Mouse (Mus musculus) MN1 (cell line): ENCODE data around the gene Klhl30.

ENCODE experiments used
- DNase-seq: peaks from one replicate; pipeline ENCODE4 v3.0.0-alpha.2; 2016; ENCODE audit warnings: low spot score

Gene Klhl30

DNA sequence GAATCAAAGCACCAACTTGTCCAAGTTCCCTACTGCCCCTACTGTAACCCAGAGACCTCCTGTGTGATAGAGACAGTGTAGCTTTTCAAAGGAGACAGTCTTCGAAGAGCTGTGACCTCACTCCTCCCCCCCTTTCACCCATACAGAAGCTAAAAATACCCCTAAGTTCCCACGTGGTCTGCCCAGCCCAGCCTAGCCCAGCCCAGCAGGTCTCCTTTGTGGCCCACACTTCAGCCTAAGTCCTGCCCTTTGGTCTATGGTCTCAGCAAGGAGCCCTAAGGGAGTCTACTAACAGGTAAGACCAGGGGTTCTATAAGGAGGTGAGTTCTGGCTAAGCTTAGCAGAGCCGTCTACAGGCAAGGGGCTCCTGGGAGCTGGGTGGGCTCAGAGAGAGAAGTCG is at the start of gene Klhl30:
TSS of gene Klhl30 (plus strand) at position 176 of the 400 bp plus-strand sequence.
- no peak for DNase-seq

DNA sequence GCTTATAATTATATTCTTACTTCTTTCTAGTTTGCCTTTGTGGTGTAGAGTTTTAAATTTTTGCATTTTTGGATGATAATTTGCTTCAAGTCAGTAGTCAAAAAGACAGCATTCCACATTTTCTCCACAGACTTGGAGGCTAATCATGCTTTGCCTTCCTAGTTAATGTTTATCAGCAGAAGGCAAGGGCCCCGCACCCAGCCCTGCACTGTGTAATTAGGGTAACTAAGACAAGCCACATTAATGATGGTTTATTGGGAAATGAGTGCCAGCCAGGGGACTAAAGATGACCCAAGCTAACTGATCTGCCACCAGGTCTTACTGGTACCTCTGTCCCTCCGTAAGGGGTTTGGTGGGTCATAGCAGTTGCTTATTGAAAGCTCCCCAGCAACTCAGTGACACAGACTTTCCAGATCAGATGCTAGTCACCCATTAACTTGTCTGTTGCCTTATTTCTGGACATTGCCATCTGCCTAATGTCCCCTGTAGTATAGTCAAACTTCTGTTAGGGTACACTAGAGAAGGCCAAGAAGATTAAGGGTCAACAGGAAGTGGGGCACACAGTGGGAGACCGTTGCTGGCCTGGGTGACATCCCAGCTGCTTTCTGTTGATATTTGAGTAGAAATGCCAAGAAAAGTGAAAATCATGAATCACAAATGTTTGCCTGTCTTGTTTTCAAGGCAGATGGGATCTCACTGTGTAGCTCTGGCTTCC is 49.5 kb upstream of the Klhl30 start:
- DNase-seq, result no peak

- DNase-seq, result no peak
Measured at GRCm38 (mm10) chr1:91302021-91302420, 48.8 kb upstream of the Klhl30 start.

- no peak for DNase-seq
Measured at GRCm38 (mm10) chr1:91304621-91305020, 46.2 kb upstream of the Klhl30 start.

DNA sequence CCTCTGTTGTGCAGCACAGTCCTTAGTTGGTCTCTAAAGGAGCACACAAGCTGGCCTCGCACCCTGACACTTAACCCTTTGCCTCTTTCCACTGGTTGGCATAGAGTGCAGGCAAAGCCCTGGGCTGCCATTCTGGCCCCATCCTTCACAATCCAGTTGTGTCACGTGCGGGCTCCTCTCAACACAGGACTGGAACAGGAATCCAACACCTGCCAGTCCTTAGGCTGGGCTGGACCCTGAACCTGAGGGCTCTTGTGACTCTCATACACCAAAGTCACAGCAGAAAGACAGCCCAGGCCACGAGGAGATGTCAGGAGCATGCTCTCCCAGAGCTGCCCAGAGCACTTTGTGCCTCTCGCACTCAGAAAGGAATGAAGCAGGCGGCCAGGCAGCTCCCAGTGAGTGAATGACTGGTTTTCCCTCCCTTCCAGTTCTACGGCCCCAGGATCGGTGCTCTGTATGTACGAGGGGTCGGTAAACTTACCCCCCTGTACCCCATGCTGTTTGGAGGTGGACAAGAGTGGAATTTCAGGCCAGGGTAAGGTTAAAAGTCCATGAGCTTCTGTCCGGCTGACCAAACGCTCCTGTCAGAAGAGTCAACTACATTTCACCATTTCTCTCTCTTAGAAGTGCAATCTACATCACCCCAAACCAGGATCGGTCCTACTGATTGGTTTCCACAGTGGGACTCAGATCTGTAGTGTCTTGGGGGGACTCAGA is 41.3 kb upstream of the Klhl30 start:
- no peak for DNase-seq

- DNase-seq, result no peak
Measured at GRCm38 (mm10) chr1:91312273-91312672, 38.5 kb upstream of the Klhl30 start.

GRCm38 (mm10) chr1:91313251-91313650 is 37.6 kb upstream of the Klhl30 start:
- DNase-seq, result no peak

GRCm38 (mm10) chr1:91317656-91318055 is 33.2 kb upstream of the Klhl30 start:
- DNase-seq, result no peak

GRCm38 (mm10) chr1:91321760-91322438 is 28.9 kb upstream of the Klhl30 start, which contains the start of gene Espnl:
Gene Espnl (plus strand): TSS chr1:91322075.
- peak; percentile 60 for DNase-seq

DNA sequence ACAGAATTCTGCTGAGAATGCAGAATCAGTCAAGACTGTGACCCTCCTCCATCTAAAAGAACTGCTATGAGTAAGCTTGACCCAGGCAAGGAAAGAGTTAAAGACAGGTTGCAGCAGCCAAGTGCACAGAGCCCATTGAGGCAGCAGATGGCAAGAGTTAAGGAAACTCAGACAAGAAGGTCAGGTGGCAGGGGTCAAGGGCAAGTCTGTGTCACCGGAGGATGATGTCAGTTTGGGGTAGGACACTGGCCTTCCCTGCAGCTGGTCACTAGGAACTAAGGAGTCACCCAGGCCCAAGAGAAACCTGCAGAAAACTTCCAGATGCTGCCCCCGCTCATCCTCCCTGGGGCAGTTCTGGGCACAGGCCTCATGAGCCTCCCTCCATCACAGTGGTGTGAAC is 26.2 kb upstream of the Klhl30 start:
- no peak for DNase-seq

DNA sequence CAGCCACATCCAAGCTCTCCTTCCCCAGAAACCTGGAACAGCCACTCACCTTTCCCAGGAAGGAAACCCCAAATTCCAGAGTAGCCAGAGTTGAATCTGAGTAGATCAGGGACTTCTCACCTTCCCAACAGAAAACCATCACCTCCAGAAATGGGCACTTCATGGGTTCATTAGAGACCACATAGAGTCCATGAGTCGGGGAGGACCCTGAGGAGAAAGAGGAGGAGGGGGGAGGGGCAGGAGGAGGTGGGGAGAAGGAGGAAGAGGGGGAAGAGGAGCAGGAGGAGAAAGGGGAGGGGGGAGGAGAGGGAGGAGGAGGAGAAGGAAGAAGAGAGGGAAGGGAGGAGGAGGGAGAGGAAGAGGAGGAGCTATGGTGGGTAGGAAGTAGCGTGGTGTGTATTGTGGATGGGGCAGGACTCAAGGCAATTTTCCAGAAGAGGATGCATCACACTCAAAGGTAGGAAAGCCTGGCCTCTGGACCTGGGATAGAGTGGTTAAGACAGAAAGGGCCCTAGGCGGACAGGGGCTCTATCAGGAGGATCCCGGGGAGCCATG is 25.3 kb upstream of the Klhl30 start:
- DNase-seq, result no peak

- no peak for DNase-seq
Measured at GRCm38 (mm10) chr1:91332102-91332501, 18.7 kb upstream of the Klhl30 start.

- no peak for DNase-seq
Measured at GRCm38 (mm10) chr1:91333582-91333981, 17.2 kb upstream of the Klhl30 start.

DNA sequence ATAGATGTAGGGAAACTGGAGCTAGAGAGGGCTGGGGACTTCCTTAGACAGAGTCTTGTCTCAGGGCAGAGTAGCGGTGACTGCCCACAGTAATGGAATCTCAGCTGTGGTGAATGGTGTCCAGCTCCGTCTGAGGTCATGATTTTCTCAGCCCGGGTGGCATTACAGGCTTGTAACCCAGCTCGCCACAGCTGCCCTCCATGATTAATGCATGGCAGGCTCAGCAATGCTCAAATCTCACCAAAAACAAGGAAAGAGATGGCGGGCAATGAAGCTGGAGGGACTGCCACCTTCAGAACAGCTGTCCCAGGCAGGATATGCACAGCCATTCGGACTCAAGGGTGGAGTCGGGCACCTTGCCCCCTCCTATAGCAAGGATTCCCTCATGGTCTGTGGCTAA is 13.5 kb upstream of the Klhl30 start:
- DNase-seq, result no peak

DNA sequence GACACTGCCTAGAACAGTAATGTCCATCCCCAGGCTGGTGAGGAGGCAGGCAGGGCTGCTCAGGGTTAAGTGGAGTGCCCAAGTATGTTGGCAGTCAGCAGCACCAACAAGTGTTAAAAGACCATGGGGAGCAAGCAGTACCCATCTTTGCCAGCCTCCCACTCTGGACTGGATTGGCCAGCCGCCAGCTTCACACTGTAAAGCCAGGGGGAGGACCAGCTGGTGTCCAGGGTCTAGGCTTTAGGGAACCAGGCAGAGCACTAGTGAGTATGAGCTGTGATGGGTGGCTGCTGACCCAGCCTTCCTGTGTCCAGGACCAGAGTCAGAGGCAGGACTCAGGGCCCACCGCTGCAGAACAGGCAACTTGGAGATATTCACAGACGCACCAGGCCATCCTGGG is 6.8 kb upstream of the Klhl30 start:
- DNase-seq, result no peak

DNA sequence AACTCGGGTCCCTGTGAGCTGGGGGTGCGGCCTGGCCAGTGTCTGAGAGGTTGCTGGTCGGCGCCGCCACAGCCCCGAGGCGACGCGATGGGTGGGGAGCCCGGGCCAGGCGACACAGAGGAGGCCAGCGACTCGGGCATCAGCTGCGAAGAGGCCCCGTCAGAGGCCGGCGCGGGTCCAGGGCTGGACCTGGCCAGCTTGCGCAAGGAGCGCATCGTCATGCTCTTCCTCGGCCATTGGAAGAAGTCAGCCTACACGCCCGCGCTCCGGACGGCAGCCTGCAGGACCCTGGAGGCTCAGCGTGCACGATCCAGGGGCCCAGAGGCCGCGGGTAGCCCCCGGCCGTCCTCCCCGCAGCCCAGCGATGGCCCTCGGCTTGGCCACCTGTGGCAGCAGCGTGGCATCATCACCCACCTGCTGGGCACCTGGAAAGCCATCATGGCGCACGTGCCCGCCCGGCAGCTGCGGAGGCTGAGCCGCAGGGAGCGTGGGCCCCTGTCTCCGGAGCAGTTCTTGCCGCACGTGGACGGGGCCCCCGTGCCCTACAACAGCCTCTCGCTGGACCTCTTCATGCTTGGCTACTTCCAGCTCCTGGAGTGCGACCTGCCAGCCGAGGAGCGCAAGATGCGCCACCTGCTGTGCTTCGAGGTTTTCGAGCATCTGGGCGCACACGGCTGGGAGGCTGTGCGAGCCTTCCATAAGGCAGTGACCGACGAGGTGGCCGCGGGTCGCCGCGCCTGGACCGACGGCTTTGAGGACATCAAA is 5.7 kb upstream of the Klhl30 start:
- no peak for DNase-seq

GRCm38 (mm10) chr1:91346892-91347291 is 3.9 kb upstream of the Klhl30 start:
- DNase-seq, result peak; percentile 69

DNA sequence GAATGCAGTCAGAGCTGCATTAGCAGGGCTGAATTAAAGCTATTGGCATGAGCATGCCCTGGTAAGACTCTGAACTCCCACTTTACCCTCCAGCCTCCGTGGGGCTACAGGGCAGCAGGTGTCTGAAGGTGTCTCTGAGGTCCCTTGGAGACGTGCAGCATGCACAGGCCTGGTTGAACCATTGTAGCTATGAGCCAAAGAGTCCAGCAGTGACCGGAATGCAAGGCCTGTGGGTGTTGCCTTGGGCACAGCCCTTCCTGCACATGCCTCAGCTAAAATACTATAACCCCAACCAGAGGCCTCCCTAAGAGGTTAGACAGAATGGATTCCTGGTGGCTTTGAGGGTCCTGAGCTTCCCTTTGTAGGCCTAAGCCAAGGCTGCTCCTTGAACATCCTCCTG is 433 bp downstream of the Klhl30 start:
- no peak for DNase-seq

DNA sequence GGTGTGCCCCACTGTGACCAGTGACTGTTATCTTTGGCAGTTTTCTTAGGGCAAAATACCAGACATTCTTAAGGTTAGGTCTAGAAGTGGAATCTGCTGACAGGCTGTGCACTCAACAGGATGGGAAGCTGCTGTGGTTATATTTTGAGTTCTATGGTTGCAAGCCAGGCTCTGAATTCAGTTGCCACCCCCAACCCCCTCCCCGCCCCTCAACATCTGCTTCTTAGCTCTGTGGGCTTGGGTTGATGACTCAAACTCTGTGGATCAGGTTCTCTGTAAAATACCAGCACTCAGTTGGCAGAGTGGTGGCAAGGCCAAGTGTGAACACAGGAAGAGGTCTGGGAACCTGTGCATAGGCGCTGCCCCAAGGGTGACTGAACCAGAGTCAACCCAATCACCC is 1.5 kb downstream of the Klhl30 start:
- DNase-seq, result no peak

- no peak for DNase-seq
Measured at GRCm38 (mm10) chr1:91356105-91356504, 5.3 kb downstream of the Klhl30 start.

- DNase-seq, result no peak
Measured at GRCm38 (mm10) chr1:91362113-91362512, 11.3 kb downstream of the Klhl30 start.
